Mouse (Mus musculus) neural tube, embryonic 13.5 days (tissue): ENCODE results near the gene Acad10. TPM values are rescaled to one million over a fixed set of nuclear protein-coding genes. Genes with fewer than 3 reads are reported as not detected.

Experiments
- ATAC-seq: fragments of 200-750 bp; cut with Nextera tagmentation; 2 replicates; pipeline ENCODE4 v1.8.0; 2017; ENCODE audit warnings: low read depth, mild to moderate bottlenecking, moderate TSS enrichment, moderate library complexity
- H3K27ac ChIP-seq: fragments of 300-500 bp; sonication (generic); replicated peaks from 2 replicates; pipeline ENCODE4 v1.5.1; 2015; ENCODE audit warnings: moderate library complexity, mild to moderate bottlenecking, inconsistent platforms
- H3K27me3 ChIP-seq: fragments of 300-500 bp; sonication (generic); 2 replicates; pipeline ENCODE4 v1.6.1; 2015; ENCODE audit warnings: mild to moderate bottlenecking, inconsistent platforms
- H3K36me3 ChIP-seq: fragments of 300-500 bp; sonication (generic); 2 replicates; pipeline ENCODE4 v1.6.1; 2015; ENCODE audit warnings: mild to moderate bottlenecking, inconsistent platforms
- H3K4me1 ChIP-seq: fragments of 300-500 bp; sonication (generic); replicated peaks from 2 replicates; pipeline ENCODE4 v1.6.1; 2015; ENCODE audit warnings: inconsistent platforms
- H3K4me2 ChIP-seq: fragments of 300-500 bp; sonication (generic); 2 replicates; pipeline ENCODE4 v1.6.1; 2015; ENCODE audit warnings: inconsistent platforms, mild to moderate bottlenecking, moderate library complexity
- H3K4me3 ChIP-seq: fragments of 300-500 bp; sonication (generic); 2 replicates; pipeline ENCODE4 v1.5.1; 2015; ENCODE audit warnings: mild to moderate bottlenecking, inconsistent platforms
- H3K9ac ChIP-seq: fragments of 300-500 bp; sonication (generic); 2 replicates; pipeline ENCODE4 v1.6.1; 2015; ENCODE audit warnings: moderate library complexity, mild to moderate bottlenecking, inconsistent platforms
- H3K9me3 ChIP-seq: fragments of 300-500 bp; sonication (generic); 2 replicates; pipeline ENCODE4 v1.6.1; 2016; ENCODE audit warnings: inconsistent platforms
- WGBS: fragments of 180-500 bp; shearing (Covaris S2); methylation state at CpG from one replicate; pipeline ENCODE4 v1.1.7; 2015; 5-methylcytosine and 5-hydroxymethylcytosine counted together
- polyA plus RNA-seq: library from polyadenylated mRNA; unstranded; fragments of >200 nt; fragmentation: Nextera tagmentation; extraction: Ambion mirVana; gene quantifications from 2 replicates; pipeline ENCODE4 v1.2.1, GENCODE M21; 2015

Acad10 gene
- polyA plus RNA-seq, 1 experiment from 2014 or later: 1.3 TPM

- 0 out of 2 replicates have a peak, but pooled peaks cover 4% of the 10 kb centered on the region for H3K27me3 ChIP-seq
- H3K4me2 ChIP-seq: peak overlapping the region; percentile 97
- peak overlapping the region; percentile 84 for H3K9ac ChIP-seq
- peaks cover 32% of the 10 kb centered on the region for H3K4me1 ChIP-seq
- H3K27ac ChIP-seq: no peak overlapping the region; the same call in 1 of the 2 replicates
- H3K9me3 ChIP-seq: no peaks in the 10 kb centered on the region
- ATAC-seq: peak; percentile 71; the same call in 1 of the 2 replicates
- H3K36me3 ChIP-seq: no peaks in the 10 kb centered on the region
- H3K4me3 ChIP-seq: peak overlapping the region; percentile 69
- WGBS: 4% methylated on average over 33 of the region's 33 CpGs
Observed at GRCm38 (mm10) chr5:121592816-121593407, 67.4 kb downstream of the Acad10 start.

- no peak for ATAC-seq
- H3K27me3 ChIP-seq: 0 out of 2 replicates have a peak, but pooled peaks cover 4% of the 10 kb centered on the region
- no peaks in the 10 kb centered on the region for H3K9me3 ChIP-seq
- H3K36me3 ChIP-seq: no peaks in the 10 kb centered on the region
- 0 out of 2 replicates have a peak overlapping the region, but pooled peaks have one; percentile 84 for H3K9ac ChIP-seq
- WGBS: 65% methylated on average over 11 of the region's 11 CpGs
- peak overlapping the region; percentile 69 for H3K4me3 ChIP-seq
- H3K4me1 ChIP-seq: peaks cover 32% of the 10 kb centered on the region
- H3K4me2 ChIP-seq: peak overlapping the region; percentile 97
- no peak overlapping the region for H3K27ac ChIP-seq
Observed at GRCm38 (mm10) chr5:121592064-121592815, 68.1 kb downstream of the Acad10 start.

GRCm38 (mm10) chr5:121591417-121592063, 68.8 kb downstream of the Acad10 start:
- Histone ChIP-seq H3K4me3 (0 out of 2 replicates have a peak overlapping the region, but pooled peaks have one; percentile 69), H3K36me3 (no peaks in the 10 kb centered on the region), H3K9ac (no peak overlapping the region), H3K27ac (no peak overlapping the region), H3K4me1 (peaks cover 32% of the 10 kb centered on the region), H3K4me2 (peak overlapping the region; percentile 97), H3K27me3 (0 out of 2 replicates have a peak, but pooled peaks cover 4% of the 10 kb centered on the region), H3K9me3 (no peaks in the 10 kb centered on the region)
- no peak for ATAC-seq
- 84% methylated on average over 11 of the region's 11 CpGs for WGBS

- Histone ChIP-seq H3K9me3 (no peaks in the 10 kb centered on the region), H3K36me3 (no peaks in the 10 kb centered on the region), H3K4me2 (no peak overlapping the region), H3K27me3 (no peaks in the 10 kb centered on the region), H3K4me1 (peaks cover 32% of the 10 kb centered on the region), H3K9ac (no peak overlapping the region), H3K4me3 (no peak overlapping the region), H3K27ac (no peak overlapping the region)
- no peak for ATAC-seq
- 89% methylated on average over 6 of the region's 6 CpGs for WGBS
Observed at GRCm38 (mm10) chr5:121589928-121590327, 70.4 kb downstream of the Acad10 start.

GRCm38 (mm10) chr5:121586400-121587039, 73.8 kb downstream of the Acad10 start:
- no peaks in the 10 kb centered on the region for H3K27me3 ChIP-seq
- no peaks in the 10 kb centered on the region for H3K9me3 ChIP-seq
- no peaks in the 10 kb centered on the region for H3K36me3 ChIP-seq
- no peak overlapping the region for H3K4me3 ChIP-seq
- peaks cover 6% of the 10 kb centered on the region; the same call in 1 of the 2 replicates for H3K4me1 ChIP-seq
- no peak overlapping the region for H3K4me2 ChIP-seq
- no peak overlapping the region for H3K27ac ChIP-seq
- no peak for ATAC-seq
- H3K9ac ChIP-seq: no peak overlapping the region
- 72% methylated on average over 6 of the region's 6 CpGs for WGBS

GRCm38 (mm10) chr5:121585699-121586098, 74.6 kb downstream of the Acad10 start:
- 74% methylated on average over 5 of the region's 5 CpGs for WGBS
- H3K36me3 ChIP-seq: 0 out of 2 replicates have a peak, but pooled peaks cover under 1% of the 10 kb centered on the region
- ATAC-seq: no peak

GRCm38 (mm10) chr5:121585005-121585404, 75.3 kb downstream of the Acad10 start:
- WGBS: 96% methylated on average over 10 of the region's 10 CpGs
- Histone ChIP-seq H3K9ac (no peak overlapping the region), H3K9me3 (no peaks in the 10 kb centered on the region), H3K27ac (no peak overlapping the region), H3K36me3 (peaks cover 8% of the 10 kb centered on the region), H3K4me1 (peaks cover 6% of the 10 kb centered on the region; the same call in 1 of the 2 replicates), H3K4me2 (no peak overlapping the region), H3K27me3 (no peaks in the 10 kb centered on the region), H3K4me3 (no peak overlapping the region)
- ATAC-seq: no peak

More at GRCm38 (mm10) chr5:121585699-121586098, 74.6 kb downstream of the Acad10 start:
- Histone ChIP-seq H3K27ac (no peak overlapping the region), H3K4me3 (no peak overlapping the region), H3K9me3 (no peaks in the 10 kb centered on the region), H3K9ac (no peak overlapping the region), H3K4me2 (no peak overlapping the region), H3K27me3 (no peaks in the 10 kb centered on the region), H3K4me1 (peaks cover 6% of the 10 kb centered on the region; the same call in 1 of the 2 replicates)

GRCm38 (mm10) chr5:121583765-121584501, 76.4 kb downstream of the Acad10 start:
- Histone ChIP-seq H3K9ac (no peak overlapping the region), H3K27me3 (no peaks in the 10 kb centered on the region)
- 62% methylated on average over 12 of the region's 12 CpGs for WGBS

GRCm38 (mm10) chr5:121581945-121582344, 78.4 kb downstream of the Acad10 start:
- 92% methylated on average over 8 of the region's 8 CpGs for WGBS

More at GRCm38 (mm10) chr5:121583765-121584501, 76.4 kb downstream of the Acad10 start:
- Histone ChIP-seq H3K4me3 (no peak overlapping the region), H3K4me1 (peaks cover 6% of the 10 kb centered on the region; the same call in 1 of the 2 replicates), H3K27ac (no peak overlapping the region), H3K4me2 (no peak overlapping the region), H3K9me3 (no peaks in the 10 kb centered on the region), H3K36me3 (peaks cover 19% of the 10 kb centered on the region)
- ATAC-seq: peak; percentile 59

GRCm38 (mm10) chr5:121576927-121577488, 83.3 kb downstream of the Acad10 start:
- peaks cover 66% of the 10 kb centered on the region for H3K36me3 ChIP-seq

More at GRCm38 (mm10) chr5:121581945-121582344, 78.4 kb downstream of the Acad10 start:
- no peak for ATAC-seq
- no peak overlapping the region for H3K4me2 ChIP-seq
- no peaks in the 10 kb centered on the region for H3K9me3 ChIP-seq
- H3K4me1 ChIP-seq: peaks cover 6% of the 10 kb centered on the region; the same call in 1 of the 2 replicates
- no peak overlapping the region for H3K27ac ChIP-seq
- no peak overlapping the region for H3K9ac ChIP-seq
- no peaks in the 10 kb centered on the region for H3K27me3 ChIP-seq
- H3K4me3 ChIP-seq: no peak overlapping the region
- peaks cover 34% of the 10 kb centered on the region for H3K36me3 ChIP-seq

GRCm38 (mm10) chr5:121575867-121576266, 84.4 kb downstream of the Acad10 start:
- 94% methylated on average over 11 of the region's 11 CpGs for WGBS
- Histone ChIP-seq H3K27ac (no peak overlapping the region), H3K27me3 (no peaks in the 10 kb centered on the region), H3K36me3 (peaks cover 78% of the 10 kb centered on the region), H3K4me3 (no peak overlapping the region), H3K9me3 (no peaks in the 10 kb centered on the region), H3K4me2 (no peak overlapping the region), H3K9ac (no peak overlapping the region), H3K4me1 (no peaks in the 10 kb centered on the region)
- no peak for ATAC-seq

More at GRCm38 (mm10) chr5:121576927-121577488, 83.3 kb downstream of the Acad10 start:
- H3K4me3 ChIP-seq: no peak overlapping the region
- H3K4me1 ChIP-seq: no peaks in the 10 kb centered on the region
- ATAC-seq: no peak
- H3K27me3 ChIP-seq: no peaks in the 10 kb centered on the region
- H3K4me2 ChIP-seq: no peak overlapping the region
- 89% methylated on average over 11 of the region's 11 CpGs for WGBS
- no peaks in the 10 kb centered on the region for H3K9me3 ChIP-seq
- no peak overlapping the region for H3K9ac ChIP-seq
- no peak overlapping the region for H3K27ac ChIP-seq
